Mouse (Mus musculus) frontal cortex, adult (tissue): Measurements from ENCODE around the gene 2300003K06Rik.
"Not testable (repeated sequence)": the region's sequence is repeated elsewhere in the genome, so short reads cannot be mapped to it uniquely, and the experiment has no call there.

ENCODE experiments used
- ATAC-seq: cut with Nextera tagmentation; 2 replicates; pipeline ENCODE4 v1.9.2; 2017; ENCODE audit warnings: mild to moderate bottlenecking, moderate library complexity, mixed read lengths; ENCODE audit not compliant: low TSS enrichment

Gene 2300003K06Rik

DNA sequence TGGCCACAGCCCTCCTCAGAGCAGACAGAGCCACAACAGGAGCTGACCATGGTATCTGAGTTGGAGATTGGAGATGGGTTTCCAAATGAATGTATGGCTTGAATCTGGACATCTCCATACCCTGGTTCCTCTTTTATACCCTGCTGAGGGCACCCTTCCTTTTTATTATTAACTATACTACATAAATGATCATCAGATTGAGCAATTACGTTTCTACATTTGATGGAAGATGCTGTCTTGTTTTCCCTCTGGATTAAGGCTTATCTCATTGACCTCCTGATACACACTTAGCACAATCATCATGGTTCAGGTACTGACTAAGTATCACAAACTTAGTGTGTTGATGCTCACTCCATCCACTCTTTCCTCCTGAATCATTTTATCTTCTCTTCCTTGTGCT, at the start of gene 2300003K06Rik:
Gene 2300003K06Rik (minus strand): TSS at position 101 of the 400 bp plus-strand sequence.
- no peak for ATAC-seq

DNA sequence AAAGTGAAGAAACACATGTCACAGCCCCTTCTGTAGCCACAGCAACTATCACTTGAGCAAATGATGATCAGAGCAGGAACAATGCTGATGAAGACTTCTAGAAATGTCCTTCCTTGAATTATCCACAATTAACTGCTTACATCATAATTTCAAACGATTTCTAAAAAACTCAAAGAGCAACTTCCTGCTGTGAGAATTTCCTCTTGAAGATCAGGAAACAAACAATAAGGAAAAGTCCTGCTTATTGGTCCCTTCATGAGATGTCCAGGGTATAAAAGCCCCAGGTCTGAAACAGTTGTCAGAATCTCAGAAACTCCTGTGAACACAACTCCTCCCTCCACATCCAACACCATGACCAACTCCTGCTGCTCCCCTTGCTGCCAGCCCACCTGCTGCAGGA, 41.0 kb upstream of the 2300003K06Rik start, which contains the start of gene Gm11567:
Gene Gm11567 (plus strand): TSS at position 301 of the 400 bp plus-strand sequence.
- ATAC-seq, result not testable (repeated sequence)

DNA sequence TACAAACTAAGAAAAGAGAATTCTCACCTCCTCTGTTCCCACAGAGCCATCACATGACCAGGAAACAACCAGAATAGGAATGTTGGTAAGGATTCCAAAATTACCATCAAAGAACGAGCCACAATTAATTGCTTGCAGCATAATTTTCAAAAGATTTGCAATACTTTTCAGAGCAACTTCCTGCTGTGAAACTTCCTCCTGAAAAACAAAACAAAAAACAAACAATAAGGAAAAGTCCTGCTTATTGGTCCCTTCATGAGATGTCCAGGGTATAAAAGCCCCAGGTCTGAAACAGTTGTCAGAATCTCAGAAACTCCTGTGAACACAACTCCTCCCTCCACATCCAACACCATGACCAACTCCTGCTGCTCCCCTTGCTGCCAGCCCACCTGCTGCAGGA, 35.2 kb upstream of the 2300003K06Rik start, which contains the start of gene Krtap9-1:
Gene Krtap9-1 (plus strand): TSS at position 301 of the 400 bp plus-strand sequence.
- ATAC-seq, result not testable (repeated sequence)

DNA sequence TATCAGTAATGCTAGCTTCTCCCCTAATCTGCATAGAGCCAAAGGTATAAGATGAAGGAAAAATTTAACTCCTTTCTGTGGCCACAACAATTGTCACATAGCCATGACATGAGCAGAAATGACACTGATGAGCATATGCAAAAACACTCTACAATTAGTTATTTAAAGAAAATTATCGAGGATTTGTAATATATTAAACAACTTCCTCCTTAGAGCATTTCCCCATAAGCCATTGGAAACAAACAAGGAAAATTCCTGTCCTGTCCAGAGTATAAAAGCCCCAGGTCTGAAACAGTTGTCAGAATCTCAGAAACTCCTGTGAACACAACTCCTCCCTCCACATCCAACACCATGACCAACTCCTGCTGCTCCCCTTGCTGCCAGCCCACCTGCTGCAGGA, 26.3 kb upstream of the 2300003K06Rik start, which contains the start of gene Gm11559:
Gene Gm11559 (plus strand): TSS at position 301 of the 400 bp plus-strand sequence.
- not testable (repeated sequence) for ATAC-seq

DNA sequence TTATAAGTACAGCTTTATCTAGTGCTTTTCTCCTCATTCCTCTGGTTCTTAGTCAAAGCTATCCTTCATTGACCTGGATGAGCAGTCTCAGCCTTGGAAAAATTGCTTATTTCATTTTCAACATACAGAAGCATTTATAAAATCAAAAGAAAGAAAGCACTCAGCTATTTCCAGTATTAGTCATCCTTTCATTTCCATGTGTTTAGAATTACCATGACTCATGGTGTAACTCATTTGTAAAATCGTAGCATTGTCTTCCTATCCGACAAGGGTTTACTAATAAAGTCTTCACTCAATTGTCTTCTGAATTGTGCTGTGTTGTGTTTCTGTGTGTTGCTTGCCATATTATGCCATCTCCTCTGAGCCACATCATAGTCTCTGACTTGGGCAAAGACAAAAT, 20.9 kb upstream of the 2300003K06Rik start:
- peak; percentile 23; the same call in 1 of the 2 replicates for ATAC-seq

DNA sequence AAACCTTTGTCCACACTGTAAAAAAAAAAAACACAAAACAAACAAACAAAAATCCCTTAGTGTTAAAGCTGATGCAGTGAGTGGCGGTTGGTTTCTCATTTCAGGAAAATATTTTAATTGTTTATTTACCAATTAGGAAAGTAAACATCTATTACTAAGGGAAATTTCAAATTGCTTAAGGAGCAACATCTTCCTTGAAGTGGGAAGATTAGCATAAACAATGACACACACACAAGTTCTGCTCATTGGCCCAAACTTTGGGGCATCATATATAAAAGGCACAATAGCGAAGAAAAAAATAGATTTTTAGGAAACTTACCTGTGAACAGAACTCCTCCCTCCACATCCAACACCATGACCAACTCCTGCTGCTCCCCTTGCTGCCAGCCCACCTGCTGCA, 19.8 kb upstream of the 2300003K06Rik start, which contains the start of gene Gm11568:
Gene Gm11568 (plus strand): TSS at position 301 of the 400 bp plus-strand sequence.
- ATAC-seq, result no peak

DNA sequence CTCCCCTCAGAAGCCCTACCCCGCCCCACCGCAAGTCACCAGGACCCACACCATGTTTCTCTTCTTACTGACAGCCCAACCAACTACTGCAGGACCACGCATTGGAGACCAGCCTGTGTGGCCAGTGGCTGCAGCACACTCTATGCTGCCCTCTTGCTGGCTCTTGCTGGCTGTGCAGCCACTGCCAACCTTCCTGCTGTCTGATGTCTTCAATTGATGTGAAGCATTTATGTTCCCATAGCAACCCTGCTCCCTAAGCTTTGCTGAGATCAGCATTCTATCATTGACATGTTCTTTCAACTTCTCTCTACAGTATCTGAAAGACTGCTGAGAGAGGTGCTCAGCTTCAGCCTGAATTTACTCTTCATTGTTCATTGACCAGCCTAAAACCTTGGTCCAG, 16.3 kb upstream of the 2300003K06Rik start:
- no peak for ATAC-seq

DNA sequence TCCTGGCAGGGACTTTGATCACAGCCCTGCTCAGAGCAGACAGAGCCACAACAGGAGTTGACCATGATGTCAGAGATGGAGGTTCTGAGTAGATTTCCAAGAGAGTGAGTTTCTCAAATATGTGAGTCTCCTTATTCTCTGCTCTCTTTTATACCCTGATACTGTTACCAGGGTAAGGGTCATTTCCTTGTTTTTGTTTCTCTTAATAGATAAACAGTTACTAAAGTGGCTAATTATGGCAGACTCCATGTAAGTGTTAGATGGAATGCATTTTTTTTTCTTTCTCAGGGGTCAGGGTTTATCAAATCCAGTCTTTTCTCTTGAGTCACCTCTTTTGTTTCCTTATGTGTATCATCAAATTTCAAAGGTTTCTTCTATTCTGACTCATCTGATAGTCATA, 13.6 kb upstream of the 2300003K06Rik start, which contains the start of gene Krtap4-16:
Gene Krtap4-16 (minus strand): TSS at position 101 of the 400 bp plus-strand sequence.
- no peak for ATAC-seq

DNA sequence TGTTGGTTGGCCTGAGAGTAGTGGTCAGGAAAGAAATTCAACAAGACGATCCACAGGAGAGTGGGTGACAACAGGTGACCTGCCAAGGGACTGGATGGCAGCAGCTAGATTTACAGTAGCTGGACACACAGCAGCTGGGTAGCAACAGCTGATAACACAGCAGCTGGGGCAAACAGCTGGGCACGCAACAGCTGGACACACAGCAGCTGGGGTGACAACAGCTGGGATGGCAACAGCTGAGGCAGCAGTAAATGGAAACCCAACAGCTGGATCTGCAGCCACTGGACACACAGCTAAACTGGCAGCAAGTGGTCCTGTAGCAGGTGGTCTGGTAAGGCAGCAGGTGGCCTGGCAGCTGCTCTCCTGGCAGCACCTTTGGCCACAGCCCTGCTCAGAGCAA, 8.9 kb upstream of the 2300003K06Rik start:
- ATAC-seq, result no peak

DNA sequence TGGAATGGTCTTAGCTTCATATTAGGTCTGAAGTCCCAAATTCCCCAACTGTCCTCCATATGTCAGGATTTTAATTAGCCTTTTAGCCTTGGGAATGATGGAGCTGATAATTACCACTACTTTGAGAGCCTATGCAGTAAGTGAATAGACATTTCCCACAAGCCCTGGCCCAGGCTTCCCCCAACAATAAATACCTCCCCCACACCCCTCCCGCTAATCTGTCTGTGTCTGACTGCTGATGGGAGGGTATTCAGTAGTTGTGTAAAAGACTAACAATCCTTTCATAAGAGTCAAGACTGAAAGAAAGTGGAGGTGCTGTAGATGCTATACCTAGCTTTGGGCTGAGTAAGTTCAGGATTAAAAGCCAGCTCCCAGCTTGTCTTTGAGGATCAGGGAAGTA, 4.3 kb upstream of the 2300003K06Rik start:
- ATAC-seq, result no peak

DNA sequence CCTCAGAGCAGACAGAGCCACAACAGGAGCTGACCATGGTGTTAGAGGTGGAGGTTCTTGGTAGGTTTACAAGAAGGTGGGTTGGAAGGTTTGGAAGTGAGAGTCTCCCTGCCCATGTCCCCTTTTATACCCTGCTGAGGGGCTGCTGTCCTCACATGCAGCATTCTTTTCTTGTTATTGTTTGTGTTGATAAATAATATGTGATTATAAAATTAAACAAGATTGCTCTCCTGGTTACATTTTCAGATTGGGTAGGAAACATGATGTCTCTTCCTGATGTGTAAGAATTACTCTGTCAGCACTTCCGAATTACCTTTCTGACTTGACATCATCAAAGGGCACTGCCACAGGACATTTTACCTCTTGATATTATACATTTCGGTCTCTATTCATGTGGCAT, 22.3 kb downstream of the 2300003K06Rik start, which contains the start of gene Gm11564:
Gene Gm11564 (minus strand): TSS at position 101 of the 400 bp plus-strand sequence.
- ATAC-seq, result not testable (repeated sequence)

DNA sequence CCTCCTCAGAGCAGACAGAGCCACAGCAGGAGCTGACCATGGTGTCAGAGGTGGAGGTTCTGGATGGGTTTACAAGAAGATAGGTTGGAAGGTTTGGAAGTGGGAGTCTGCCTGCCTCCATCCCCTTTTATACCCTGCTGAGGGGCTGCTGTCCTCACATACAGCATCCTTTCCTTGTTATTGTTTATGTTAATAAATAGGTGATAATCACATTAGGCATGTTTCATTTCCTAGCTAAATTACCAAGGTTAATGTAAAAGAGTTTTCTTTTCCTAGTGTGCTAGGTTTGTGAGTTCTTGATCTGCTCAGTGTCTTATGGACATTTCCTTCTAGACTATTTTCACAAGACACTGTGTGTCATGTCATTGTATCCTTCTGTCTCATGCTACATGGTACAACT, 28.1 kb downstream of the 2300003K06Rik start, which contains the start of gene Krtap4-13:
Gene Krtap4-13 (minus strand): TSS at position 101 of the 400 bp plus-strand sequence.
- not testable (repeated sequence) for ATAC-seq

DNA sequence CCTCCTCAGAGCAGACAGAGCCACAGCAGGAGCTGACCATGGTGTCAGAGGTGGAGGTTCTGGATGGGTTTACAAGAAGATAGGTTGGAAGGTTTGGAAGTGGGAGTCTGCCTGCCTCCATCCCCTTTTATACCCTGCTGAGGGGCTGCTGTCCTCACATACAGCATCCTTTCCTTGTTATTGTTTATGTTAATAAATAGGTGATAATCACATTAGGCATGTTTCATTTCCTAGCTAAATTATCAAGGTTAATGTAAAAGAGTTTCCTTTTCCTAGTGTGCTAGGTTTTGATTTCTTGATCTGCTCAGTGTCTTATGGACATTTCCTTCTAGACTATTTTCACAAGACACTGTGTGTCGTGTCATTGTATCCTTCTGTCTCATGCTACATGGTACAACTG, 33.5 kb downstream of the 2300003K06Rik start, which contains the start of gene Gm11554:
Gene Gm11554 (minus strand): TSS at position 101 of the 400 bp plus-strand sequence.
- ATAC-seq, result not testable (repeated sequence)

DNA sequence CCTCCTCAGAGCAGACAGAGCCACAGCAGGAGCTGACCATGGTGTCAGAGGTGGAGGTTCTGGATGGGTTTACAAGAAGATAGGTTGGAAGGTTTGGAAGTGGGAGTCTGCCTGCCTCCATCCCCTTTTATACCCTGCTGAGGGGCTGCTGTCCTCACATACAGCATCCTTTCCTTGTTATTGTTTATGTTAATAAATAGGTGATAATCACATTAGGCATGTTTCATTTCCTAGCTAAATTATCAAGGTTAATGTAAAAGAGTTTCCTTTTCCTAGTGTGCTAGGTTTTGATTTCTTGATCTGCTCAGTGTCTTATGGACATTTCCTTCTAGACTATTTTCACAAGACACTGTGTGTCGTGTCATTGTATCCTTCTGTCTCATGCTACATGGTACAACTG, 39.0 kb downstream of the 2300003K06Rik start, which contains the start of gene Gm11569:
Gene Gm11569 (minus strand): TSS at position 101 of the 400 bp plus-strand sequence.
- ATAC-seq, result not testable (repeated sequence)

DNA sequence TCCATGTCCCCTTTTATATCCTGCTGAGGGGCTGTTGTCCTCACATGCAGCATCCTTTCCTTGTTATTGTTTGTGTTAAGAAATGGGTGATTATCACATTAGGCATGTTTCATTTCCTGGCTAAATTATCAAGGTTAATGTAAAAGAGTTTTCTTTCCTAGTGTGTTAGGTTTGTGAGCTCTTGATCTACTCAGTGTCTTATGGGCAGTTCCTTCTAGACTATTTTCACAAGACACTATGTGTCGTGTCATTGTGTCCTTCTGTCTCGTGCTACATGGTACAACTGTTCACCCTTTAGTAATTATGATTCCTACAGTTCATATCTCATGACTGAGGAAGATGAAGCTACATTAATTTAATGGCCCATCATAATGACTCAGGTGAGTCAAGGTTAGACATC, 44.5 kb downstream of the 2300003K06Rik start, which contains the start of gene Gm11596:
Gene Gm11596 (minus strand): TSS at position 101 of the 400 bp plus-strand sequence.
- no peak for ATAC-seq
